Mouse (Mus musculus) CD4-positive, CD25-positive, alpha-beta regulatory T cell, adult 4 months (primary cell): ENCODE measurements around the gene Cd300lf. TPM values are rescaled to one million over a fixed set of nuclear protein-coding genes. Genes with fewer than 3 reads are reported as not detected.

Experiments used
- ATAC-seq: one replicate; pipeline ENCODE4 v1.8.0; 2017
- polyA plus RNA-seq, 2 experiments: library from polyadenylated mRNA; unstranded; fragments of 100-300 nt; shearing (Covaris generic); gene quantifications; one replicate each; pipeline ENCODE4 v1.2.1; 2017

The Cd300lf gene
- polyA plus RNA-seq, result 1 to 10 TPM in 1 of 2 experiments, under 1 TPM in 1; 0.51 to 1.0 TPM

DNA sequence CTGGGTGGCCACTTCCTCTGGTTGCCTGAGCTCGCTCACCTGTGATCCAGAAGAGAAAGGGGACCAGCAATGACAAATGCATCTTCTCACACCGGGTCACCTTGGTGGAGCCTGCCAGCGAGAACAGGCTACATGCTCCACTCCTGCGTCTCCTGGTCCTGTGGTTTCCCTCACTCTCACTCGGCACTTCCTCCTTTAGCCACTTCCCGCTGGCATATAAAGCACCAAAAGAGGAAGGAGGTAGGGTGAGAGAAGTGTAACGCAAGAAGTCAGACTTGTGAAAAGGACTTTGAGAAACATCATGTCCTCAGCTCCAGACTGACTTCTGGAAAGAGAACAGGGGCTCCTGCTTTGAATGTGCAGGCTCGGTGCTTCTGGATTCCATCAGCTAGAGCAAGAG lies at the start of gene Cd300lf:
TSS of gene Cd300lf (minus strand) at position 193 of the 400 bp plus-strand sequence.
- no peak for ATAC-seq

DNA sequence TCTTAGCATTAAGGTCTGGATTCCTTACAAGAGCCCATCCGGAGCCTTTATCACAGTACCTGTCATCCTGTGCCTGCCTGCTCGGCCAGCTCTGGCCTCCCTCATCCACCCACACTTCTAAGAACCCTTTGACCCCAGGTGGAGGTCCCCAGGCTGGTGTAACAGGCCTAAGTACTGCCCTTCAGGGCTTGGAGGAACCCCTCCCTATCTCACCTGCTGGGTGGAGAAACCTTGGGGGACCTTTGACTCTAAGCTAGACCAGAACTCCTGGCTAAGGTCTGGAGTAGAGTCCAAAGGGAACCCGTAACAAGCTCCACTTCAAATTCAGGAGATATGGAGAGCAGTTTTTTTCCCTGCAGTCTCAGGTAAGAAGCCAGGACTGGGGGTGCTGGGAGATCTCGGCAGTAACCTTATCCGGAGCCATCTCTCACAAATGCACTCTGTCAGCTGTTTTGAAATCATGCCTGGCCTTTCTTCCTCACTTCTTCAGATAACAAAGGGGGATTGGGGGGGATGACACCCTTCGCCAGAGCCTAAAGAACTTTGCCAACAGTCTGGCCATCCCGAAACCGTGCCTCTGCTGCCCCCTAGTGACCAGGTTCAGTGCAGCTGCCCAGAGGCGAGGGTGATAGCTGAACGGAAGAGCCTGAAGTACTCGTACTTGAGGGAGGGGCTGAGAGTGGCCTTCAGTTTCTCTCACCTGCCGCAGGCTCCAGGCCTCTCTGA lies 48.3 kb upstream of the Cd300lf start:
- ATAC-seq, result peak; percentile 55

DNA sequence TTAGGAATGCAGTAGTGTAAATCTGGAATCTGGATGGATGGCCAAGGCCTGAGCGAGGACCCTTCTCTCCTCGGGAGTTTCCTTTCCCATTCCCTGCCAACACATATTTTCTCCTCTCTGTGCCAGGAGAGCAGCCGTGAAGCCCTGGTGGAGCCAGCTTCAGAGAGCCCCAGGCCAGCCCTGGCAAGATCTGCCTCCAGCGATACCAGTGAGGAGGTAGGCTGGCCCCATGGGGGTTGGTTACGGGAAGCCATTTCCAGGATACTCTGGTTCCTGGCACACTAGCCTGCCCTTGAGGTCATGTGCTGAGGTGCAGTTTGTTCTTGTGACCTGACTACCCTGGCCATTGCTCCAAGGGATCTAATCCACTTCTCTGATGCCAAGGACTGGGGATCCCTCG lies 46.1 kb upstream of the Cd300lf start:
- no peak for ATAC-seq

DNA sequence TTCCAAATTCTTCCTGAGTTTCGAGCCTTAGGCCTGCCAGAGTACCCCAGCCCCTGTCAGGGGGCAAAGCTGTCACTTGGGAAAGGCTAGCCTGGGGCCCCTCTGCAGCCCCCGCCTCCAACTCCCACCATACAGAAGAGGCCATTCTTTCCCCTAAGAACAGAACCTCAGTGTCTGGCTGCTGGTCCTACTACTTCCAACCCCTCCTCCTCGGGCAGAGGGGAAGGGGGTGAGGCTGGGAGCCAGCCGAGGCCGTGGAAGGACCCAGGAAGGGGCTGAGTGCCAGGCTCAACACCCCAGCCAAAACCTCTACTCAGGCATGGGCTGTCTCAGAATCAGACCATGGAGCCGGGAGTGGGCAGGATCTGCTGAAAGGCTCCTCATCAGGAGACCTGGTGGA lies 45.4 kb upstream of the Cd300lf start:
- no peak for ATAC-seq

DNA sequence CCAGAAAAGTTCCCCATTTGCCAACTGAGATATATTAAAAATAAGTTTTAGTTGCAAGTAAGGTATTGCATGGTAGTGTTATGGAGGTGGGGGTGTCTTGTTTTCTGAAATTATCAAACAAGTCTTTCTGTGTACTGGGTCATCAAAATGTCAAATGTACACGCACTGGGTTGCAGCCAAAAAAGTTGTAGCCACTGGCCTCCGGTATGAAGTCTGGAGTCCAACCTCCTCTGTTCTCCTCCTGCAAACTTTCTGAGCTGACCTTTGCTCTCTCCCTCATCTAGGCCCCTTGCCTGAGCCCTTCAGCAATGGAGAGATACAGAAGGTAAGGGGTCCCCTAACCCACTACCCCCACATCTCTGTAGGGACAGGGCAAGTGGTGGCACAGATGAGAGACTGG lies 45.0 kb upstream of the Cd300lf start:
- no peak for ATAC-seq

DNA sequence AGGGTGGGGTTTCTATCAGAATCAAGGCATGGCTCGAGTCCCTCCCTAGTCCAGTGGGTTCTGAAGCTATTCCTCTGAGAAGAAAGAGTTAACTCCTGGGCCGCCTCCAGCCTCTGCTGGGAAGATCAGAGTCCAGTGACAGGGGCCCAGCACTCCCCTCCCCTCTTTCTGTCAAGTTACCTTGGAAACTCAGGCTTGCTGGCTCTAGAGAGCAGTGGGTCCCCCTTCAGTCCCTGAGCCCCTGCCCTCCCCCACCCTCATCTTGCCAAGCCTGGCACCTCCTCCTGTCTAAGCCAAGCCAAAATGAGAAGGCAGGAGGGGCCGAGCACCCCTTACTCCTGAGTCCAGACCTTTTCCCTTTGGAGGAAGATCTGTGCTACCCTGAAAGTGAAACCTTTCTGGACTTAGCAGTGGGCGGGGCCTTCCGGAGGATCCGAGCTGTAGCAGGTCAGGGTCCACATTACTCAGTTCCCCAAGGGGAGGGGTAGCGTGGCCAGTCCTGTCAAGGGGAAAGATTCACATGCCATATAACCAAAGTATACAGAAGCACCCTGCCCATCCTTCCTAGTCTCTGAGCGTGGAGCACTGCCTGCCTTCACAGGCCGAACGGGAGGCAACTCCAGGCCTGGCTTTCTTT lies 43.9 kb upstream of the Cd300lf start:
- no peak for ATAC-seq

DNA sequence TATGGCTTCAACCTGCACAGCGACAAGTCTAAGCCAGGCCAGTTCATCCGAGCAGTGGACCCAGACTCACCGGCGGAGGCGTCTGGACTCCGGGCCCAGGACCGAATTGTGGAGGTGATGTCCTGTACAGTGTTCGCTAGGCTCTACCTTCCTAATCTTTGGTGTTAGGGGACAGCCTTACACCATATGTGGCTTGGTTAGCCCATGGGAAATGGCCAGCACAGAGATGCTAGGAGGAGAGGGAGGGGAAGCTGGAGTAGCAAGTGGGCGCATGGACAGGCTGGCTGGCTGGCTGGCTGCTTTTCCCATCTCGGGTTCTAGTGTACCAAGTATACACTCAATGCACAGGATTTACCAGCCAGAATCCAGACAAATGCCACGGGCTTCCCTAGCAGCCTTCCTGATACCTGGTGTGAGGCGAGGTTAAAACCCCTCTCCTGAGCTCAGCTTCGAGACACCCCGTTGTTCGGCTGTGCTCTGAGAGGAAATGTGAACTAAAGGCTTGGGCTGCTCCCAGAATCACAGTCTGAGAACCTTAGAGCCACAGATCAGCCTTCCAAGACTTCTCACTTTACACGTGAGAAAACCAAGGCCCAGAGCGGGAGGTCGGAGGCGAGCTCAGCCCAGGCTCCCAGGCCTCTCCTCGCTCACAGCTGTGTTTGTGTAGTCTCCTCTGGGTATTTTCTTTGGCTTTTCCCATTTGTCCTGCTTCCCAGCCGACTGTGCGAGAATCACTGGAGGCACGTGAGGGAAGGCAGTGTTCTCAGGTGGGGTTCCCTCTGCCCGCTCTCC lies 42.8 kb upstream of the Cd300lf start:
- ATAC-seq, result no peak

DNA sequence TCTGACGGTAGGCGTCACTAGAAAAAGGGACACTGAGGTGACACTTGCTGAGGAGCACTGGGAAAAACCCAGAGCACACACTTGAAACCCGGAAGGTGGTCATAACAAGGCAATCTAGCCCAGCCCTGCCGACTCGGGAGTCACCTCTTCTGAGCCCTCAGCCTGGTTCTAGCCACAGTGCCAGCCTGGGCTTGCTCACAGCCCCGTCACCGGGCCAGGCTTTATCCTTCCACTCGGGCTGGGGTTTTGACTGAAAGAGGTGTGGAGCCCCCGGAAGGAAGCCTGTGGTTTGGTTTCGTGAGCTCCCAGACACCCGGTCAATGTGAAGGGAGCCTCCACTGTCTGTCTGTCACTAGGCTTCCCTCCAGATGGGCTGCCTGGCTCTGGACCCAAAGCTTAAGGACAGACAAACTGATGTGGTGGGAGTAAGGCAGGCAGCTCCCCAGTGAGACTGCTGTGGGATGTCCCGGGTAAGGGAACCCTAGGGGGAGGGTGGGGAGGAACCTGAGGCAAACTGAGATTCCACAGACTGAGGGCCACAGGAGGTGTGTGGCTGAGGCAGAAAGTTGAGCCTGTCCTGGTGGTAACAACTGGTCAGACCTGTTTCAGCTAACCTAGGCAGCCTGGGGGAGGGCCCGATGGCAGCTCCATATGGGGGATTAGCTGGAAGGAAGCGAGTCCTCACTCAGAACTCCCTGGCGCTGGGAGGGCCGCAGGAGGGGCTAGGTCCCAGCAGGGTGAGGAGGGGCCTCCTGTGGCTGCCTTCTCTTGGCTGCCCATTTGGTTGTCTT lies 40.0 kb upstream of the Cd300lf start:
- ATAC-seq, result peak; percentile 84

DNA sequence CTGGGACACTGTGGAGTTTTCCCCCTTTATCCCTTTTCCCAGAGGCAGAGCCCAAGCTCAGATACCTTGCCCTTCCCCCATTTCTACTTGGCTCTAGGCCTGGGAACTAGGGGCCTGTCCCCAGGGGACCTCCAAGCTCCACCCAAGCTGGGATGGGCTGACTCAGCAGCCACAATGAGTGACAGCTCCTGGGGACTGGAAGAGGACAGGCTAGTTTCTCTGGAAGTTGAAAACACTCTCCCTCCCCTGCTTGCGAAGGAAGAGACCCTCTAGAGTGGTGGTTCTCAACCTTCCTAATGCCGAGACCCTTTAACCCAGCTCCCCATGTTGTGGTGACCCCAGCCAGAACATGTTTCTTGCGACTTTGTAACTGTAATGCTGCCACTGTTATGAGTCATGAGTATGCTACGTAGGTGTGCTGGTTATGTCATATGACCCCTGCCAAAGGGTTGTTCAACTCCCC lies 39.1 kb upstream of the Cd300lf start:
- ATAC-seq, result peak; percentile 45

DNA sequence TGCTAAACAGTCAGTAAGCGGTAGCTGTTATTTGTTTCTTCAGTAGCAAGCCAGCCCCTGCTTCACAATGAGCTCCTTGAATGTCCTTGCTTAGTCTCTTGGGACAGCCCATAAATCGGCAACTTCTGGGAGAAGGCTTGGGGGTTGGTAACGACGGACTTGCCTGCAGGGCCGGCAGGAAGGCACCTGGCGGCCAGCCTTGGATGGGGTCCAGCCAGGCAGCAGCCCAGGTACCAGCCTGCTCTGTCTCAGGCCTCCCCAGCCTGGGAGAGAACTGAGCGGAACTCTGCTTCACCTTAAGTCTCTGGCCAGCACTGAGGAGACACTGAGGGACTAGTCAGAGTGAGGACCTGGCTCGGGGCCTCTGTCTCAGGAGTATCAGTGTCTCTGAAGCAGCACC lies 37.3 kb upstream of the Cd300lf start:
- no peak for ATAC-seq

DNA sequence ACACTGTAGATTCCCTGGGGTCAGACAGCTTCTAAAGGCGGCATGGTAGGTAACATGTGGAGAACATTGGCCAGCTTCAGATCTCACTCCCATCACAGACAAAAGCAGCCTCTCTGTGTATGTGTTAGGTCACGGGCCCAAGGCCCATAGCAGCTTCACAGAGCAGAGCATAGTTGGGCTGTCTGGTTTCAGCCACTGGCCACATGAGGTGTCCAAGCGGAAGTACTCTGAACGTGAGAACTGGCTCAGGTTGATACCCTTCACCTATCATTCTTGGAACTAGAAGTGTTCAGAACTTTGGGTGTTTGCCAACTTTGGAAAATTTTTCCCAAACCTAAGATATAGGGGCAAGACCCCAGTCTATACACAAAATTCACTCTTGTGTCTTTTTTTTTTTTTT lies 35.6 kb upstream of the Cd300lf start:
- ATAC-seq, result no peak

DNA sequence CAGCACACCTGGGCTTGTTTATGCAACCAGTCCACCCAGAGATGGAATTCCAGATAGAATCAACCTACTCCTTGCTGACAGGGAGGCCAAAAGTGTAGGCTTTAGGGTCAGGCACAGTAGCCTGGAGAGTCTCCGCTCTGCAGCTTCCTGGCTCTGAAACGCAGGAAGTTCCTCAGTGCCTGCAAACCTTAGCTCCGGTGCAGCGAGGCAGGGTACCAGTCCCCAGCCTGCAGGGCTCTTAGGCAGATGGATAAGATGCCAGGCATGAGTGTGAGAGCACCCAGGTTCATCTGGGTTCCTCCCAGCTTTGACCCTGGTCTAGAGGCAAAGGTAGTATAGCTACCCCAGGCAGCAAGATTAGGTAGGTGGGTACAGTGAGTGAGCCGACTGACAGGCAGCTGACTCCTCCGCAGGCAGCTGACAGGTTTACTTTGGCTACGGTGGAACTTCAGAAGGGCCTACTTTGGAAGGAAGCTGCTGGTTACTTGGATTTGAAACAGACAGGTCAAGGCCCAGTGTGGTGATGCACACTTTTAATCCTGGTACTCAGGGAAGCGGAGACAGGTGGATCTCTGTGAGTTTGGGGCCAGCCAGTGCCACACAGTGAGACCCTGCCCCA lies 33.9 kb upstream of the Cd300lf start:
- no peak for ATAC-seq

DNA sequence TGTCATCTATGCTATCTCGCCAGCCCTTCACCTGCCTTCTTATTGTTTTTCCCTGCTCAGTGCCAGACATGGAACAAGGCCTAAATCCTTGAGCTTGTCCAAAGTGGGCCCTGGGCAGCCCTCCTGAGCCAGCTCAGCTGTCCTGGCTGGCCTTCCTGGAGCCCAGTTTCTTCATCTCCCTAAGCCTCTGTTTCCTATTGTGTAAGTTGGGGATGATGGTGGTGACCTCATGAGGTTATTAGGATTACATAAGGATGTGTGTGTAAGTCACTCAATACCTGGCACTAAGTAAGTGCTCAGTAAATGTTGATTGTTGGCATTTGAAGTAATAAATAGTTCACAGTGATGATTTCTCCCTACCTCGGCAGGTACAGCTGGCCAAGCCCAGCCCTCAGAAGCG lies 33.0 kb upstream of the Cd300lf start:
- no peak for ATAC-seq

DNA sequence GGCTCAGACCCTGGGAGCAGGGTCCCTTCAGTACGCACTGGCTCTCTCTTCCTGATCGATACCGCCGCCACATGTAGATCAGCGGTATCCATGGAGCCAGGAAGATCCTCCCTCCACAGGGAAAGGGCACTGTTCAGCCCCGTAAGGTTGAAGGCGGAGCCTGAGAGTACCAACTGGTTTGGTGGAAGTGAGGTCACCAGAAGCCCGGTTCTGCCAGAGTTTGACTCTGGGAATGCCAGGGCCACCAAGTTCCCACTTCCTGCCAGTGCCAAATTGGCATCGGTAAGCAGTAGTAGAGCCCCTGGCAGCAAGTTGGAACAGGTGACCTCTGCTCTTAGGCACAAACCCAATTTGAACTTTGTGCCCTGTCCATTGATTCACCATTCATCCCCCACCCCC lies 31.2 kb upstream of the Cd300lf start:
- ATAC-seq, result no peak

DNA sequence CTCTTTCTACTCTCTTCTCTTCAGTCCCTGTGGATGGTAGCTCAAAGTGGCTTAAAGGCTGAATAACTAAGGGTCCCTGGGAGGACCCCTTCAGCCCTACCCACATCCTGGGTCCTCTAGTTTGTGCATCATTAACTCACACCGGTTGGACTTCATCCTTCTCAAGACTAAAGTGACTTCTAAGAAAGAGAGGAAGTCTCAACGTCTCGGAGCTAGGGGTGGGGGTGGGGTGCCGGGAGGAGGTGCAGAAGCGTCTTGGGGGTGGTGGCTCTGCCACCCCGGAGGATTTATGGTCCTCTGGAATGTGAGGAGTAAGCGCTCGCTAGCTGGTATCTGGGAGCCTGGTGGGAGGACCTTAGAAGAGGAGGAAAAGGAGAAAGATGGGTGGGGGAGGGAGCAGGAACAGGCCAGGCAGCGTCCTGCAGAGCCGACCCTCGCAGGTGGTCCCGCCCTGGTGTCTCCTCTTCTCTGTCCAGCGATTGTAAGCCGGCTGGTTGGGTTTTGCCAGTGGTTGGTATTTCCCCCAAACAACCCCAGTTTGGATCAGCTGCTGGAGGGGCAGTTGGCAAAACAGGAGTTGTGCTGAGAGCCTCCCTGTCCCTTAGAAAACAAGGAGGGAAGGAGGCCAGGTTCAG lies 30.7 kb upstream of the Cd300lf start:
- ATAC-seq, result no peak

DNA sequence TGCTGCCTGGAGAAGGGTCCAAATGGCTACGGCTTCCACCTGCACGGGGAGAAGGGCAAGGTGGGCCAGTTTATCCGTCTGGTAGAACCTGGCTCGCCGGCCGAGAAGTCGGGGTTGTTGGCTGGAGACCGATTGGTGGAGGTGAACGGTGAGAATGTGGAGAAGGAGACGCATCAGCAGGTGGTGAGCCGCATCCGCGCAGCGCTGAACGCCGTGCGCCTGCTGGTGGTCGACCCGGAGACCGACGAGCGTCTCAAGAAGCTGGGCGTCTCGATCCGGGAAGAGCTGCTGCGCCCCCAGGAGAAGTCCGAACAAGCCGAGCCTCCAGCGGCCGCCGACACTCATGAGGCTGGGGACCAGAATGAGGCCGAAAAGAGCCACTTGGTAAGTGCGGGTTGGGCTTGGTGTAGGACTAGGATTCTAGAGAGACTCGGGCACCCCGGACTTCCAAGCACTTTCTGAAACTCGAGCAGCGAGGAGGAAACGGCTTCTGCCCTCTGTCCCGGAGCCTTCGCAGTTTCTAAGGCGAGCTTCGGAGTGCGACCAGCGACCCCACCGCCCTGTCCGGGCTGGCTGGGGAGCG lies 29.9 kb upstream of the Cd300lf start:
- ATAC-seq, result peak; percentile 28

DNA sequence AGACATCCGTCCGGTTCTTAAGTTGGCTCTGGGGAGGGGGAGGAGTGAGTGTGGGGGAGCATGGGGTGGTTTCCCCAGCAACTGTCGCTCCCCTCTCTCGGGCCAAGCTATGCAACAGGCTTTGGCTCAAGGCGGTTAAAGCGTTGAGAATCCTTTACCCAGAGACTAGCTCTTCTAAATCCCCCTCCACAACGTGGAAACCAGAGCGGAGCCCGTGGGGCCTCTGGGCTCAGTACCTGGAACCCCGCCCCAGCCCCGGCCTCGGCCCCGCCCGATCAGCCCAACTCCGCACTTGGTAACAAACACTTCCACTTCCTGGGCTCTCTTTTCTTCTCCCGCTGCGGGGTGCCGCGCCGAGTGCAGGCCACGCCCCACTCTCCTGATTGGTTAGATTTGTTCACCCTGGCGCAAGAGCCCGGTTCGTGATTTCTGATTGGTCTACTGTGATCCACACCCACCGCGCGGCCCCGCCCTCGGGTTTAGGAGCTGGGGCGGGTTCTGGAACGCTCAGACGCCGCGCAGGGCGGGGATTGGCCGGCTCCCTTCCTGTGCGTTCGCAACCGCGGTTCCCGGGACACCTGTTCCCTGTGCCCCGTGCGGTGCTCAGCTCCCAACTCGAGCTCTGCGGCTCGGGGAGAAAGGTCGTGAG lies 29.2 kb upstream of the Cd300lf start, which contains the start of gene Slc9a3r1:
TSS of gene Slc9a3r1 (plus strand) at position 510 of the 649 bp plus-strand sequence.
- ATAC-seq, result peak; percentile 86

DNA sequence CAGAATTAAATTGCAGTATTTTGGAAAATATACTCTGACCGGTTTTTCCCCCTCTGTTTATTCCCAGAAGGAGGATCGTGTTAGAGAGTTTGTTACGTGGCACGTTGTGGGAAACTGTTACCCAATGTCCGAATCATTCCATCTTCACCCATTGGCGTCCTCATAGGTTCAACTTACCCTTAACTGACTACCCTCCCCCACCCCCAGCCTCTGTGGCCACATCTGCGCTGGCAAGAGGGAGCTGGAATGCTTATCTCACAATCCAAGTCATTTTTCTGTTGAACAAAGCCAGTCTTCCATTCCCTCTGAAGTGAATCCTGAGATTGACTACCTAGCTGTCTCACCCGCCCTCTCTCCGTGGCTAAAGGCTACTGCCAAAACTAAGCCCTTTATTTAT lies 28.4 kb upstream of the Cd300lf start:
- no peak for ATAC-seq

DNA sequence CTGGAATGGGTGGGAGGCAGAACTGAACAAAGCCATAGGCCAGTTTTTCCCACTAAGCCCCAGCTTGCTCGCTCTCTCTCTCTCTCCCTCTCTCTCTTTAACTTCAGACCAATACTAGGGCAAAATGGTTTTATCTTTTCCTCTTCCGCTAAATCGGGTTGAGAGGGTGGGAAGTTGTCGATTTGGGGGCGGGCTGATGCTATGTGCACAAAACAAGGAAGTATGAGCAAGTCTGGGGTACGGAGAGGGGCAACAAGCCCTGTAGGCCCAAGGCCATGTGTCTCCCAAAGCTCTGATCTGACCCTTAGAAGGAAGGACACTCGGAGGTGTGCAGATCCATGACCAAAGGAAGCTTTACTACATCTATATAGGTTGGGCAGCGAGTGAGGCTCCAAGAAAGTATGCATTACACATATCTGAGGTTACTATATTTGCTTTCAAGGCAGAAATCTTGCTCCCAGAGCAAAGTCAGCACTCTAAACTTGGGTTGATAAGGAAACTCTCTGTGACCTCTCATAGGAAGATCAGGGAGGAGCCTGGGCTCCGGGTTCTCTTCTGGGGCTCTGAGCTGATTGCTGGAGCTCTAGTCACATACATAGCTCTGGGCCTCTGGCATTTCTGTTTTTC lies 27.9 kb upstream of the Cd300lf start:
- ATAC-seq, result no peak

DNA sequence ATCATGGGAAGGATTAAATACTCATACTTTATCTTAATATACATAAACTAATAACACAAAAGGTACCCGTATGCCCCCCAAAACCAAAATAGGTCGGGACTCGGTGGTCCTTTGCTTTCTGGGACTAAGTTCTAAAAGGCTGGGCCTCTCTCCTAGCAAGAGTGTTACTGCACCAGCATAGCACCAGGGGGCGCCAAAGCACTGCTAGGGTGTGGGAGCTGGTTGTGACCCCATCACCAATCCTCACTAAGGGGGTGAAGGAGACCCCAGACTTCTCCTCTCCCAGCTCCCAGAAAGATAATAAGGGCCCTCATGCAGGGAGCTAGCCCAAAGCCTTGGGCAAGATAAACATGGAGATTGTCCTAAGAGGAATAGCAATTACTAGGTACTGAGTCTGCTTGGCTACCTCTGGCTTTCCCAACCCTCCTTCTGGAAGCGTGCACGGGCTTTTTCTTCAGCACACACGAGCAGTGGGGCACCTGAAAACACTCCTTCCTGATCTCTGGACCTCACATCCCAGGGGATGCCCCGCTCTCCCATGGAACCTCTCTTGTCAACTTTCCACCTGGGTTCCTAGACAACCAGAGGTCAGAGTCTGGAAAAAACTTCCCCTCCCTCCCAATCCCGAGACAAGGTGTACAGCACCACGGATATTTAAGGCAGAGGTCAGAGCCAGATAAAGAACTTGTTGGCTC lies 27.2 kb upstream of the Cd300lf start:
- ATAC-seq, result no peak
